Mouse (Mus musculus) MEL (cell line): ENCODE measurements around the gene Pidd1. TPM values are rescaled to one million over a fixed set of nuclear protein-coding genes. Genes with fewer than 3 reads are reported as not detected.
A peak's percentile ranks its signal among the peaks of the same experiment; 100 is the strongest.

ENCODE experiments used
- DNase-seq: peaks from one replicate; pipeline ENCODE4 v3.0.0; 2011; ENCODE audit warnings: low read depth, low spot score
- H3K27ac ChIP-seq: 2 replicates; pipeline ENCODE4 v1.5.1; 2012; ENCODE audit warnings: low read depth, mild to moderate bottlenecking, control low read depth, low read length, moderate library complexity; ENCODE audit not compliant: control insufficient read depth
- H3K27me3 ChIP-seq, 2 experiments: fragments of 150-350 bp in 1 of 2; sonication (generic) in 1 of 2; 2 replicates each; pipeline ENCODE4 v1.6.1; 2012; ENCODE audit warnings: low read length in 2 of 2, mild to moderate bottlenecking in 2 of 2, improper control_type of control experiment in 1 of 2, moderate library complexity in 1 of 2; ENCODE audit not compliant: insufficient read depth in 2 of 2, control insufficient read depth in 1 of 2
- H3K36me3 ChIP-seq, 2 experiments: 2 replicates each; pipeline ENCODE4 v1.6.1; 2012 to 2014; ENCODE audit warnings: low read length in 2 of 2, improper control_type of control experiment in 1 of 2, inconsistent platforms in 1 of 2, mild to moderate bottlenecking in 1 of 2; ENCODE audit not compliant: insufficient read depth in 2 of 2, control insufficient read depth in 1 of 2
- H3K4me1 ChIP-seq, 2 experiments: fragments of 150-350 bp in 1 of 2; sonication (generic) in 1 of 2; 2 replicates each; pipeline ENCODE4 v1.6.1; 2012; ENCODE audit warnings: low read length in 2 of 2, improper control_type of control experiment in 1 of 2, mild to moderate bottlenecking in 1 of 2; ENCODE audit not compliant: insufficient read depth in 2 of 2, control insufficient read depth in 1 of 2
- H3K4me3 ChIP-seq, 2 experiments: fragments of 150-350 bp in 1 of 2; sonication (generic) in 1 of 2; 2 replicates each; pipeline ENCODE4 v1.5.1; 2012; ENCODE audit warnings: low read depth in 2 of 2, low read length in 2 of 2, mild to moderate bottlenecking in 2 of 2, moderate library complexity in 2 of 2, control low read depth in 1 of 2, improper control_type of control experiment in 1 of 2; ENCODE audit not compliant: control insufficient read depth in 1 of 2, insufficient read depth in 1 of 2
- H3K79me2 ChIP-seq: 2 replicates; pipeline ENCODE4 v1.6.1; 2012; ENCODE audit warnings: mild to moderate bottlenecking, low read length, moderate library complexity; ENCODE audit not compliant: control insufficient read depth, poor library complexity, insufficient read depth
- H3K9ac ChIP-seq: 2 replicates; pipeline ENCODE4 v1.6.1; 2012; ENCODE audit warnings: low read depth, mild to moderate bottlenecking, control low read depth, low read length, moderate library complexity; ENCODE audit not compliant: control insufficient read depth, poor library complexity, severe bottlenecking
- H3K9me3 ChIP-seq: fragments of 150-350 bp; sonication (generic); replicated peaks from 2 replicates; pipeline ENCODE4 v1.6.1; 2012; ENCODE audit warnings: mild to moderate bottlenecking, low read length, improper control_type of control experiment, moderate library complexity; ENCODE audit not compliant: insufficient read depth
- BHLHE40 ChIP-seq: IDR thresholded peaks from 2 replicates; pipeline ENCODE4 v1.6.1; 2012; ENCODE audit warnings: low read depth, mild to moderate bottlenecking, inconsistent platforms, low read length, improper control_type of control experiment, borderline replicate concordance
- CHD1 ChIP-seq: IDR thresholded peaks from 2 replicates; pipeline ENCODE4 v1.6.1; 2012; ENCODE audit warnings: low read depth, mild to moderate bottlenecking, inconsistent platforms, low read length, improper control_type of control experiment
- CHD2 ChIP-seq: IDR thresholded peaks from 2 replicates; pipeline ENCODE4 v1.6.1; 2011; ENCODE audit warnings: low read length, improper control_type of control experiment
- E2F4 ChIP-seq: IDR thresholded peaks from 2 replicates; pipeline ENCODE4 v1.6.1; 2011; ENCODE audit warnings: low read depth, low read length, improper control_type of control experiment, borderline replicate concordance
- ETS1 ChIP-seq: IDR thresholded peaks from 2 replicates; pipeline ENCODE4 v1.6.1; 2012; ENCODE audit warnings: low read depth, mild to moderate bottlenecking, inconsistent platforms, low read length, improper control_type of control experiment, moderate library complexity
- GABPA ChIP-seq: IDR thresholded peaks from 2 replicates; pipeline ENCODE4 v1.6.1; 2012; ENCODE audit warnings: low read depth, mild to moderate bottlenecking, inconsistent platforms, low read length, improper control_type of control experiment, moderate library complexity
- GATA1 ChIP-seq: IDR thresholded peaks from 2 replicates; pipeline ENCODE4 v1.6.1; 2011; ENCODE audit warnings: low read depth, low read length, improper control_type of control experiment
- HCFC1 ChIP-seq: IDR thresholded peaks from 2 replicates; pipeline ENCODE4 v1.6.1; 2012; ENCODE audit warnings: low read depth, mild to moderate bottlenecking, inconsistent platforms, low read length, improper control_type of control experiment, moderate library complexity
- JUND ChIP-seq: IDR thresholded peaks from 2 replicates; pipeline ENCODE4 v1.6.1; 2011; ENCODE audit warnings: low read depth, mild to moderate bottlenecking, improper control_type of control experiment, low read length
- KAT2A ChIP-seq: conservative IDR thresholded peaks from 2 replicates; pipeline ENCODE4 v1.6.1; 2012; ENCODE audit warnings: low read depth, low read length, improper control_type of control experiment, inconsistent platforms
- MAFK ChIP-seq: IDR thresholded peaks from 2 replicates; pipeline ENCODE4 v1.6.1; 2011; ENCODE audit warnings: low read depth, mild to moderate bottlenecking, low read length, improper control_type of control experiment, borderline replicate concordance
- MAZ ChIP-seq: IDR thresholded peaks from 2 replicates; pipeline ENCODE4 v1.6.1; 2012; ENCODE audit warnings: low read depth, mild to moderate bottlenecking, inconsistent platforms, low read length, improper control_type of control experiment
- MEF2A ChIP-seq: IDR thresholded peaks from 2 replicates; pipeline ENCODE4 v1.6.1; 2014; ENCODE audit warnings: low read depth, mild to moderate bottlenecking, inconsistent platforms, low read length, improper control_type of control experiment; ENCODE audit not compliant: poor library complexity, insufficient replicate concordance, severe bottlenecking; ENCODE audit errors: extremely low read depth
- MYC ChIP-seq: IDR thresholded peaks from 2 replicates; pipeline ENCODE4 v1.6.1; 2011; ENCODE audit warnings: low read depth, mild to moderate bottlenecking, low read length, improper control_type of control experiment, moderate library complexity
- NRF1 ChIP-seq: IDR thresholded peaks from 2 replicates; pipeline ENCODE4 v1.6.1; 2014; ENCODE audit warnings: low read depth, mild to moderate bottlenecking, inconsistent platforms, low read length, improper control_type of control experiment, moderate library complexity; ENCODE audit not compliant: poor library complexity, insufficient read depth, severe bottlenecking
- POLR2A ChIP-seq, 2 experiments: IDR thresholded peaks; 2 replicates each; pipeline ENCODE4 v1.6.1; 2011 to 2012; ENCODE audit warnings: low read length in 2 of 2, mild to moderate bottlenecking in 2 of 2, control low read depth in 1 of 2, improper control_type of control experiment in 1 of 2, low read depth in 1 of 2, moderate library complexity in 1 of 2; ENCODE audit not compliant: control insufficient read depth in 1 of 2, insufficient read depth in 1 of 2, poor library complexity in 1 of 2
- RAD21 ChIP-seq: IDR thresholded peaks from 2 replicates; pipeline ENCODE4 v1.6.1; 2011; ENCODE audit warnings: mild to moderate bottlenecking, low read depth, low read length, improper control_type of control experiment
- RCOR1 ChIP-seq: IDR thresholded peaks from 2 replicates; pipeline ENCODE4 v1.6.1; 2012; ENCODE audit warnings: low read depth, mild to moderate bottlenecking, inconsistent platforms, low read length, improper control_type of control experiment
- SIN3A ChIP-seq: IDR thresholded peaks from 2 replicates; pipeline ENCODE4 v1.6.1; 2012; ENCODE audit warnings: low read length, improper control_type of control experiment, inconsistent platforms
- SMC3 ChIP-seq: IDR thresholded peaks from 2 replicates; pipeline ENCODE4 v1.6.1; 2011; ENCODE audit warnings: low read depth, low read length, improper control_type of control experiment
- TAL1 ChIP-seq: IDR thresholded peaks from 2 replicates; pipeline ENCODE4 v1.6.1; 2012; ENCODE audit warnings: mild to moderate bottlenecking, inconsistent platforms, low read length, moderate library complexity, mixed read lengths
- TBP ChIP-seq: IDR thresholded peaks from 2 replicates; pipeline ENCODE4 v1.8.0; 2011; ENCODE audit warnings: low read depth, low read length, improper control_type of control experiment
- UBTF ChIP-seq: IDR thresholded peaks from 2 replicates; pipeline ENCODE4 v1.6.1; 2012; ENCODE audit warnings: low read depth, mild to moderate bottlenecking, inconsistent platforms, low read length, improper control_type of control experiment, moderate library complexity, borderline replicate concordance; ENCODE audit not compliant: insufficient read depth
- USF2 ChIP-seq, 2 experiments: IDR thresholded peaks; 2 replicates each; pipeline ENCODE4 v1.6.1; 2011 to 2012; ENCODE audit warnings: improper control_type of control experiment in 2 of 2, low read length in 2 of 2, borderline replicate concordance in 1 of 2, inconsistent platforms in 1 of 2, low read depth in 1 of 2, mild to moderate bottlenecking in 1 of 2; ENCODE audit not compliant: insufficient read depth in 1 of 2
- ZC3H11A ChIP-seq: IDR thresholded peaks from 2 replicates; pipeline ENCODE4 v1.6.1; 2012; ENCODE audit warnings: low read depth, mild to moderate bottlenecking, inconsistent platforms, low read length, improper control_type of control experiment
- ZKSCAN1 ChIP-seq: IDR thresholded peaks from 2 replicates; pipeline ENCODE4 v1.6.1; 2012; ENCODE audit warnings: low read depth, mild to moderate bottlenecking, inconsistent platforms, low read length, improper control_type of control experiment, moderate library complexity
- polyA plus RNA-seq, 2 experiments: library from polyadenylated mRNA; stranded (reverse) in 1 of 2; unstranded in 1 of 2; fragments of >175 nt in 1 of 2; fragments of >200 nt in 1 of 2; gene quantifications; 2 replicates each; pipeline versions ENCODE4 v1.2.1 to v1.2.4; 2012; ENCODE audit warnings: low replicate concordance in 2 of 2, low read depth in 1 of 2; ENCODE audit not compliant: insufficient read length in 2 of 2, insufficient read depth in 1 of 2, missing spikeins in 1 of 2
- total RNA-seq: library from RNA; depleted of rRNA; stranded (reverse); fragments of 300-350 nt; gene quantifications from 2 replicates; pipeline ENCODE4 v1.2.3, GENCODE M21; 2012

Pidd1 gene
- total and polyA plus RNA-seq, 3 experiments = 6.4 to 27.2 TPM; not detected in 1

GRCm38 (mm10) chr7:141436523-141436892 is 7.3 kb downstream of the Pidd1 start:
- peak overlapping the region; percentile 59 for H3K27ac ChIP-seq
- peaks cover 0 to 20% of the 10 kb centered on the region in 2 experiments; a peak in 3 of 4 replicates for H3K36me3 ChIP-seq
- H3K9me3 ChIP-seq = no peaks in the 10 kb centered on the region
- no peaks in the 10 kb centered on the region for H3K27me3 ChIP-seq
- H3K9ac ChIP-seq = peak overlapping the region; percentile 90
- DNase-seq = peak; percentile 40
- peak overlapping the region; percentile 86 to 90 for H3K4me3 ChIP-seq
- H3K4me1 ChIP-seq = peaks cover 4 to 22% of the 10 kb centered on the region in 2 experiments; a peak in 3 of 4 replicates
- peaks cover 28% of the 10 kb centered on the region for H3K79me2 ChIP-seq
- TF ChIP-seq ETS1 = no peak
- TF ChIP-seq MAFK = no peak
- TF ChIP-seq NRF1 = no peak
- no peak for TF ChIP-seq RAD21
- TF ChIP-seq HCFC1 = no peak
- TF ChIP-seq MEF2A = no peak
- TF ChIP-seq CHD1 = no peak
- no peak for TF ChIP-seq SIN3A
- TF ChIP-seq SMC3 = no peak
- TF ChIP-seq ZKSCAN1 = no peak
- no peak for TF ChIP-seq MYC
- no peak for TF ChIP-seq TAL1
- TF ChIP-seq POLR2A (IDR thresholded peaks at IDR 0.05; ENCODE audit: control insufficient read depth in 1 of 2, insufficient read depth in 1 of 2, low read depth in 1 of 2, low read length in 2 of 2, poor library complexity in 1 of 2) = no peak
- TF ChIP-seq GABPA = no peak
- no peak for TF ChIP-seq RCOR1
- TF ChIP-seq KAT2A = no peak
- TF ChIP-seq JUND = no peak
- no peak for TF ChIP-seq GATA1
- no peak for TF ChIP-seq BHLHE40
- TF ChIP-seq ZC3H11A = no peak

DNA sequence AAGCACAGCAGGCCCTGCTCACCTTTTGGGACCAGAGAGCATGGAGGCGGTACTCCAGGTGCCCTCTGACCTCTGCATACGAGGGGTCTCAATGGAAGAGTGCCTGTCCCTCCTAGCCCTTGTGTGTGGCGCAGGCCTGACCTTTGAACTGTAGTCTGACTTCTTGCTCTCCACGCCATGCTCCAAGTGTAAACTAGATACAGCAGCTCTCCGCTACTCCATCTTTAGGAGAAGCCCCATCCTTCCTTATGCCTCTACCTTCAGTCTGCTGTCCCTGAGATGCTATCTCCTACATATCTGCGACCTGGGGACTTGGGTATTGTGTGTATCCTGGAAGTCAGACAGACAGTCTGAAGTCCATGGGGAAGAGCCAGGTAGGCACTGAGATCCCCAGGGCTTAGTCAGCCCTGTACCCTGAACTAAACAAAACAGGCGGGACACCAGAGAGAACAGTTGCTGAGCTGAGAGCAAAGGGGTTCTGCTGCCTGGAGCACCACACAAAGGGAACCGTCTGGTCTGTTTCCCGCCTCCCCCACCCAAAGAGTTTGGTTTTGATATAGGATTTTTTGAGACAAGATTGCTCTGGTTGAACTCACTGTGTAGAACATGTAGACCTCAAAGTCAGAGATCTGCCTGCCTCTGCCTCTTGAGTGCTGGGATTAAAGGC is 7.8 kb downstream of the Pidd1 start:
- peaks cover 4 to 22% of the 10 kb centered on the region in 2 experiments; a peak in 3 of 4 replicates for H3K4me1 ChIP-seq

More for the DNA sequence above, 7.8 kb downstream of the Pidd1 start:
- Histone ChIP-seq H3K36me3 (peaks cover 0 to 20% of the 10 kb centered on the region in 2 experiments; a peak in 3 of 4 replicates), H3K27ac (peak overlapping the region; percentile 59; the same call in 1 of the 2 replicates), H3K9ac (peak overlapping the region; percentile 5; the same call in 1 of the 2 replicates), H3K4me3 (peak overlapping the region; percentile 42 to 90; a peak in 2 of 4 replicates), H3K27me3 (no peaks in the 10 kb centered on the region), H3K9me3 (no peaks in the 10 kb centered on the region), H3K79me2 (peaks cover 28% of the 10 kb centered on the region)
- no peak for DNase-seq
- TF ChIP-seq TBP = no peak
- TF ChIP-seq GABPA = no peak
- TF ChIP-seq MYC = no peak
- no peak for TF ChIP-seq JUND
- no peak for TF ChIP-seq RCOR1
- no peak for TF ChIP-seq USF2 (IDR thresholded peaks at IDR 0.05; ENCODE audit: borderline replicate concordance in 1 of 2, insufficient read depth in 1 of 2, low read depth in 1 of 2, low read length in 2 of 2)
- TF ChIP-seq ETS1 = no peak
- no peak for TF ChIP-seq UBTF
- TF ChIP-seq E2F4 = no peak
- TF ChIP-seq KAT2A = no peak
- no peak for TF ChIP-seq NRF1
- TF ChIP-seq CHD1 = no peak
- TF ChIP-seq ZKSCAN1 = no peak
- no peak for TF ChIP-seq CHD2
- TF ChIP-seq MAZ = no peak
- TF ChIP-seq TAL1 = no peak
- no peak for TF ChIP-seq POLR2A (IDR thresholded peaks at IDR 0.05; ENCODE audit: control insufficient read depth in 1 of 2, insufficient read depth in 1 of 2, low read depth in 1 of 2, low read length in 2 of 2, poor library complexity in 1 of 2)
